Mouse (Mus musculus) G1E (cell line): ENCODE measurements at regions not wholly inside any gene's neighbourhood (a gene's known extent, or its start where the extent isn't known, plus 50 kb on each side); places are given as distances from the start of the nearest gene placed in this dataset.

Source experiments
- CTCF ChIP-seq: IDR thresholded peaks from 2 replicates; pipeline ENCODE4 v1.5.1; 2012; ENCODE audit warnings: low read depth, low read length, inconsistent platforms, mixed read lengths
- GATA1 ChIP-seq: IDR thresholded peaks from 2 replicates; pipeline ENCODE4 v1.6.1; 2012; ENCODE audit warnings: borderline replicate concordance, low read length, inconsistent platforms, mixed read lengths
- POLR2AphosphoS5 ChIP-seq: IDR thresholded peaks from 2 replicates; pipeline ENCODE4 v1.6.1; 2012; ENCODE audit warnings: low read depth, low read length, inconsistent platforms; ENCODE audit not compliant: insufficient replicate concordance
- TAL1 ChIP-seq: conservative IDR thresholded peaks from 2 replicates; pipeline ENCODE4 v1.6.1; 2012; ENCODE audit warnings: low read depth, low read length, inconsistent platforms, mixed read lengths

DNA sequence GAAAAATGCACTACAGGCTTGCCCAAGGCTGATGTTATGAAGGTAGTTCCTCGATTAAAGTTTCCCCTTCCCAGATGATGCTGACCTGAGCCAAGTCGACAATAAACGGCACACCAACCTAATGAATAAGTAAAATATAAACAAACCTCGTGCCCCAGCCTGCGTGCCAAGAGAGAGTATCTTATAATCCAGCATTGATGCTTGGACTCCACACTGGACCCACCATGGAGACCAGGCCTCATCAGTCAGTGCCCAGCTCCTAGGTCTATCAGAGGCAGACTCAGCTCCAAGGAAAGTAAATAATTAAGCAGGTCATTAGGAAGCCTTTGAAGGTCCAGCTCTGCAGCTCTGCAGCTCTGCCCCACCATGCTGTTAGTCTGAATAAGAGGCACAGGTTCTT is 187.3 kb upstream of the Prox1 start:
- TF ChIP-seq CTCF (no peak), GATA1 (no peak), TAL1 (no peak), POLR2AphosphoS5 (no peak)
